Mouse (Mus musculus): ENCODE measurements around the gene Pde6c.

The Pde6c gene

DNA sequence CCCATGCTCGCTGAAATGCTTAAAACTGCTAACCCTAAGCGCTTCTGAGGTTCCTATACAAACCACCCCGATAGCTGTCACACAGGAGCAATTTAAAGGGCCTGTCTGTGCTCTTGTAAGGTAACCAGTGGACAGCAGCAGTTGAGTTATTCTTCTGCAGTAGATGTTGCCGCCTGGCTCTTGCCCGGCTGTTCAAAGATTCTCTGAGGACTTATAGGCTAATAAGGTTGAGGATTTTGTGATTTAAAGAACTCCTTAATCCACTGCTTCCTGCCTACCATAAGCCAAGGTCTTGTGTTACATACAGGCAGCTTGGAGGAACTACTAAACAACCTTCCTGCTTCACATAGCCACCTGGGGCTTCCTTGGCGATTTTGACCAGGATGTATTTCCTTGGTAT is at the start of gene Pde6c:
Pde6c (plus strand) TSS at position 301 of the 400 bp plus-strand sequence.
- DNase-seq (ENCODE audit: low spot score in 2 of 2) = no peak

DNA sequence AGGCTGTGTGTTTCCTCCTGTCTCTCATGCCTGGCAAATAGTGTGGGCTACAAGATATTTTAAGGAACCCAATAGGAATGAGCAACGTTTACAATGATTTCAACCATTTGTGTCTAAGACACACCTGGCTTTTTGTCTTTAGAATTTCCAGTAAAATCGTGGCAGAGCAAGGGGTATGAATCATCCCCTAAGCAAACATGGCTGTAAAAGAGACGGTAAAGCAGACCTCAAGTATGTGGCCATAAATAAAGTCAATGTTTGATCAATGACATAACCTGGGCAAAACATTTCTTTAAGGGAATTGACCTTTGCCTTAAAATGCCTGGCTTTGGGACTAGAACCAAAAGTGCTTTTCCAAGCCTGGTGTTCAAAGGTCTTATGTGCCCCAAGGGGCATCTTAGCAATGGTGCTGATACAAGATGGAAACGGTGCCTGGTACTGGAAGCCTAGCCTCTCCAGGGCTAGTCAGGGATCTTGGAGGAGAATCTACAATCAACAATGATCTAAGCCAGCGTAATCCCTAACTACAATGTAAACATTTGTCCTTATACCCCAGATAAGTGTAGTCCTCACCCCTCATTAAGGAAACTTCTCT is 49.6 kb upstream of the Pde6c start:
- no peak for DNase-seq (ENCODE audit: low spot score in 2 of 2)

DNA sequence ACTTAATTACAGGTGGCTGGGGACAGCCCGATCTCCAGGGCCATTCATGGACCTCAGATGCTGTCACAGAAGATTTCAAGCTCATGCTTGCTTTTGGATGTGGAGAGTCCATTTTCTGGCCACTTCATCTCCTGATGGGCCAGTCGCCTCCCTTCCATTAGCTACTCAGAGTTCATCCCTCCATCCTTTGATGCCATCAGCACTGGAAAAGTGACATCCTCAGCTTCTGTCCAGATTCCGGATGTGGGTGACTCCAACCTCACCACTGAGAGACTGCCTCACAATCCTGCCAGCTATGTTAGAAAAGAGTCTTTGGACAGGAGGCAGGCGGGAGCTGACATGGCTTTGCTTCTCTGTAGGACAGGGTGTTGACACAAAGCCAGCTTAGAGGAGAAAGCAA is 46.7 kb upstream of the Pde6c start:
- no peak for DNase-seq (ENCODE audit: low spot score in 2 of 2)

DNA sequence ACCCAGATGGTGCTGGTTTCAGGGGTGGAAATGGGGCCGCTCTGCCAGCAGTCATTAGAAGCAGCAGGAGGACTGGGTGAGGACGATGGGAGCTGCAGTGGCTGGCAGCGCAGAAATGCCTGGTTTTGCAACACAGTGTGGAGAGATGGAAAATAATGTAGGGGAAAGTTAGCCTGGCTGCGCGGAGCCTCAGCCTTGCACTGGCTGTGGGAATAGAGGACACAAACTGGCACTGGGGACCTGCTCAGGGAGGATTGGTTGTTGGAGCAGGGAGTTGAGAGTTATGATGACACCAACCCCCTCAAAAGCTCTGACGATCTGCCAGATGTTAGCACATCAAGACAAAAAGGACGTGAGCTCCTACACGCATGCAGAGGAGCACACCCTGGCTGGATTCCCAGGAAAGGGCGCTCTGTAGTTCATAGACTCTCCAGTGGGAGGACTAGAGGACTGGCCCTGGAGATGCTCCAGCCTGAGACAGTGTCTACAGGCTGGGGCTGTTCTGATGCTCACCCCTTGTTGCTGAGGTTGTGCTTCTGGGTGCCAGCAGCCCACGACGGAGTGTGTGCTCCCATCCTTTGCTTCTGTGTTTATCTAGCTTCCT is 45.5 kb upstream of the Pde6c start:
- DNase-seq (ENCODE audit: low spot score in 2 of 2) = peak; percentile 1 to 18

DNA sequence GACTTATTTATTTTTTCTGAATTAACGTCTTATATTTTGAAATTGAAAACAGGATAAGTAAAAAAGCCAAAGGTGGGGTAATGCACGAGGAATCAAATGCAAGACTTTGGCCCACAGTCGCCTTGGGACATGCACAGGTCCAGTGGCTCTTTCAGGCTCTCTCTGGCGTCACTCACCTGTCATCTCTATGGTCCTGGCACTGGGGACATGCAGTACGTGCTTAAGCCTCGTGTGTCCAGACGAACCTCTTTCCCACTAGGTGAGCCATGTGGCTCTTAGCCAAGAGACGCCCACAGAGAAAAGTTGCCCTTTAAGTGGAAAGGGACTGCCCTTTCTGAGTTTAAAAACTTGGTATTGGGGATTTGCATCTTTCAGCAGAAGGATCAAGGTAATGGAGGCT is 43.2 kb upstream of the Pde6c start:
- DNase-seq (ENCODE audit: low spot score in 2 of 2) = no peak

DNA sequence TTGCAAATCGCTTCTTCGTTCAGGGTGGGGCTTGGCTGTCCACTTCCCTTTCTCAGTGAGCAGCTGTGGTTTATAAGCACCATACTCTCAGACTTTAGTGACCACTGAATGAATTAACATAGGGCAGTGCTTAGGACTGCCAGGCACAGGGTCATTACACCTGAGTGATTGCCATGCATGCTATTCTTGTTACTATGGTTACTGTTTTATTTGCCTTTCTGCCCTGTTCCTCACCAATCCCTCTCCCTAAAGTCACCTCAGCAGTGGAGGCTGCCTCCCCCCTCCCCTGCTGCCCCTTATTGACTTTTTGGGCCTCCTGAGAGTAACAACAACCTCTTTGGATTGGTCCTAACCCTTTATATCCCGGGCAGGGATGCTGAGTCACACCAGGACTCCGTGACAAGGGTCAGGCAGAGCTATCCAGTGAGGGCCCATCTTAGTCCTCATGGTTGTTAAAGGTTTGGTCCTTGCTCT is 41.0 kb upstream of the Pde6c start:
- no peak for DNase-seq (ENCODE audit: low spot score in 2 of 2)

DNA sequence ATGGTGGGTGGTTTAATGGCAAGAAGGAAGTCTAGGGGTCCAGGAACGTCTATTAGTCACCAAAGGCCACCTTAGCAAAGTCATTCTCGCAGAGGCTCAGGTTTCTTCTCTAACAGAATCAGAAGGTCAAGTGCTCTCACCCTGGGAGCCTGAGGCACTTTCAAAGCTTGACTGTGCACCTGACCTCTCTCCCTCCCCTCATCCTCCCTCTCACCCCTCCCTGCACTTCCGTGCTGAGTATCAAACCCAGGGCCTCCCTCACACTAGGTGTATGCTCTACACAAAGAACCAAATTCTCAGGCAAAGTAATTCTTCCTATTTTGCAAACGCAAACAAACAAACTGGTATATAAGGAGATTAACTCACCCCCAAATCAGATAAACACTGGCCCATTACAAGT is 36.4 kb upstream of the Pde6c start:
- no peak for DNase-seq (ENCODE audit: low spot score in 2 of 2)

DNA sequence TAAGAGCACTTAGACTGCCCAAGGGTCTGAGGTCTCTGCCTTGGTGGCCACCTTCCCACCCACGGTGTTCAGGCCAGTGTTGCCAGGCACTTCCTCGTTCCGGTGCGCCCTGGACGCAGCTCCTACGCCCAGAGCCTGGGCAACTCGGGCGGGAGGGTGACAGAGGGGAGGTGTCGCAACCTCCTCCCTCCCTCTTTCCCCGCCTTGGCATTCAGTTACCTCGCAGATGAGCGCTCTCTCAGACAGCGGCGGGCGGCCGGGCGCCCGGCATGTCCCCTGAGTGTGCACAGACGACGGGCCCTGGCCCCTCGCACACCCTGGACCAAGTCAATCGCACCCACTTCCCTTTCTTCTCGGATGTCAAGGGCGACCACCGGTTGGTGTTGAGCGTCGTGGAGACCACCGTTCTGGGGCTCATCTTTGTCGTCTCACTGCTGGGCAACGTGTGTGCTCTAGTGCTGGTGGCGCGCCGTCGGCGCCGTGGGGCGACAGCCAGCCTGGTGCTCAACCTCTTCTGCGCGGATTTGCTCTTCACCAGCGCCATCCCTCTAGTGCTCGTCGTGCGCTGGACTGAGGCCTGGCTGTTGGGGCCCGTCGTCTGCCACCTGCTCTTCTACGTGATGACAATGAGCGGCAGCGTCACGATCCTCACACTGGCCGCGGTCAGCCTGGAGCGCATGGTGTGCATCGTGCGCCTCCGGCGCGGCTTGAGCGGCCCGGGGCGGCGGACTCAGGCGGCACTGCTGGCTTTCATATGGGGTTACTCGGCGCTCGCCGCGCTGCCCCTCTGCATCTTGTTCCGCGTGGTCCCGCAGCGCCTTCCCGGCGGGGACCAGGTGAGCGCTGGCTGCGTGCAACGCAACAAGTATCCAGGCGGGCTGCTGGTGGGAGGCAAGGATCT is 35.5 kb upstream of the Pde6c start, which contains the start of gene Ffar4:
Ffar4 (plus strand) TSS at position 214 of the 901 bp plus-strand sequence.
- DNase-seq (ENCODE audit: low spot score in 2 of 2) = no peak

DNA sequence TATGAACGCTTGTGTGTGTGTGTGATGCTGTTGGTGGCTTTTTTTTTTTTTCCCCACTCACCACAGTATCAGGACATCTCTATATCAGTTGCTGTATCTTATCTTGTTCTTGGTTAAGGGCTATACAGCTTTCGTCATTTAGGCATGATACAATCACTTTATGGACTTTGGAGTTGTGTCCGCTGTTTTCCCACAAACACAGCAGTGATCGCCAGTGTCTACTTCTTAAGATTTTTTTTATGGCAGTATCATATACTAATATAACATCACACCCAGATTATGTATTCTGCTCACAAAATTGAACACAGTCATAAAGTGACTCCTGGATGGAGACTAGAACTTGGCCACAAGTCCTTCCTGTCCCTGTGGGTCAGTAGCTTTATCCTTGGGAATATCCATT is 24.7 kb upstream of the Pde6c start:
- no peak for DNase-seq (ENCODE audit: low spot score in 2 of 2)

DNA sequence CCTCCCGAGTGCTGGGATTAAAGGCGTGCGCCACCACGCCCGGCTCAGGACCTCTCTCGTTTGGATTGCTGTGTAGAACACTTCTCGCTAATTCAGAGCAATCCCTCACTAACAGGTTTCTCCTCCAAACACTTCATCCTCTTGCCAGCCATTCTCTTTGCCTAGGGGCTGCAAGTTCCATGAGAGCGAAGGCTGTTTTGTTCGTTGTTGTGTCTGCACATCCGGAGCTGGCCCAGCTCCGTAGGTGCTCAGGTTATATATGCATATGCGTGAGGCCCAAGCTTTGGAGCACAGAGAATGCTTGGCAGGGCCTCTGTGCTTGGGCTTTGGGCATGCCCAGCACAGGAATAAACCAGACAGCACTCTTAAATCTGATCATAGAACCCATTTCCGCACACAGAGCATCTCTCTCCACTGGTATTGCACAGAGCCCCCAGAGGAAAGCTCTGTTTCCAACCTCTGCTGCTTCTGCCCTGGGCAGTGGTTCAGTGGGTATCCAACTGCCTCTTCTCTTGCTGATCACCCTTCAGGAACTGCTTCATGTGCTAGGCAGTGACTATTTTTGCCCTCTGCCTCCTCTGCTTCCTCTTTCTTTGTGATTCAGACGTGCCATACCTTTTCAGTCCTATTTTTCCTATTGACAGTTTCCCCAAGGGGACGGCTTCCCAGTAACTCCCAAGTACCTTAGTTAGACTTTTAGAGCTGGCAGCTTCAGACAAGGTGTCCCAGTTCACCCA is 22.9 kb upstream of the Pde6c start:
- no peak for DNase-seq (ENCODE audit: low spot score in 2 of 2)

DNA sequence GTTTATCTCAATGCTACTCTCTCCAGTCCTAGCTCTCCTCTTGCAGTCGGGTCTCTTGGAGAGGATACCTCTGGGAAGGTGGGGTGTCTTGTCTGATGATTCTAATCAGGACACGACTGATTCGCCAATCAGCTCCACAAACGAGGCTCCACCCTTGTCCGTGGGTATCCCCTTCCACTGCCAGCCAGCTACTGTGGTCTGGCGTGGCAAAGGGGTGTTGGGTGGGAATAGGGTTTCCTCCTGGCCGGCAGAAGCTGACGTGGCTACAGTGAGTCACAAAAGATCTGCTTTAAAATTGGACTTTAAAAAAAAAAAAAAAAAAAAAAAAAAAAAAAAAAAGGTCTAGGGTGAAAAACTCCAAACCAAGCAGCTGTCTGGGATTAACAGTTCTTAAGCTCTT is 21.5 kb upstream of the Pde6c start:
- DNase-seq (ENCODE audit: low spot score in 2 of 2) = no peak

DNA sequence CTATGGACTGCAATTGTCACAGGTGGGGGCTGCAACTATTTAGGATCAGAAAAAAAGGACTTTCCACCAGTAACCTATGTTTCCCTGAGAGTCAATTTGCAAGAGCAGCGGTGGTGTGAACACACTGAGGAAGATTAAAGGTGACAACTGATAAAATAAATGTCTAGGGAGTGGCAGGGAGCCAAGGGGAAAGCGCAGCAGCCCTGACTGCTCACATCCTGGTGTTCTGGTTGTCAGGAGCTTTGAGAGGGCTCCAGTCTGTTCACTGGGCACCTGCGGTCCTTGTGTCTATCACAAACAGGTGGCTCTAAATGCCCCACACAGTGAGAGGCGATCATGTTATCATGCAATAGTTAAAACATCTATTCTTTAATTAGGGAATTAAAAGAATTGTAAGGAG is 20.0 kb upstream of the Pde6c start:
- no peak for DNase-seq (ENCODE audit: low spot score in 2 of 2)

DNA sequence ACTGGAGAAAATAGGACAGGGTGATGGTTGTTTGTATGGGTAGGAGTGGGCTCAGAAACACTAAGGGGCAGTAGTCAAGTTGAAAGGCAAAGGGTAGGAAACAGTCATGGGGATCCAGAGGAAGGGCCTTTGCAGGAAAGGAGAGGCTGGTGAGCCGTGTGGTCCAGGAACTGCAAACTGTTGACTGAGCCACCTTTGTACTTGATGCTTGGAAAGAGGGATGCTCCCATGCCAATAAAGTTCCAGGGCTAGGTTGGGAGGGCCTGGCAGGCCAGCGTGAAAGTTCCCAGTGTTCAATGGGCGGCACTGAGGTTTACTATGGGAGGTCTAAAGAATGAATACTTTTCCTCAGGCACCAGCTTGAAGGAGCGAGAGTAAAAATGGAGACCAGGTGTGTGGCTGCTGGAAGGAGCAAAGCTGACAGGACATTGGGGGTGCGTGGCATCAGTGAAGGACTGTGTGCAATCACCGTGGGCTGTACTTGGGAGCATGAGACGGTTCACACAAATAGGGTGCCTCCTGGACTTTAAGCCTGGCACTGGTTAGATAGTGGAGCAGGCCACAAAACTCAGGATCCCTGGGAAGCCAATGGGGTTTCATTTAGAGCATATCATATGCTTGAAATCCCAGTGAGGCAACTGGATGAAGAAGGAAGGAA is 17.6 kb upstream of the Pde6c start:
- DNase-seq (ENCODE audit: low spot score in 2 of 2) = no peak

DNA sequence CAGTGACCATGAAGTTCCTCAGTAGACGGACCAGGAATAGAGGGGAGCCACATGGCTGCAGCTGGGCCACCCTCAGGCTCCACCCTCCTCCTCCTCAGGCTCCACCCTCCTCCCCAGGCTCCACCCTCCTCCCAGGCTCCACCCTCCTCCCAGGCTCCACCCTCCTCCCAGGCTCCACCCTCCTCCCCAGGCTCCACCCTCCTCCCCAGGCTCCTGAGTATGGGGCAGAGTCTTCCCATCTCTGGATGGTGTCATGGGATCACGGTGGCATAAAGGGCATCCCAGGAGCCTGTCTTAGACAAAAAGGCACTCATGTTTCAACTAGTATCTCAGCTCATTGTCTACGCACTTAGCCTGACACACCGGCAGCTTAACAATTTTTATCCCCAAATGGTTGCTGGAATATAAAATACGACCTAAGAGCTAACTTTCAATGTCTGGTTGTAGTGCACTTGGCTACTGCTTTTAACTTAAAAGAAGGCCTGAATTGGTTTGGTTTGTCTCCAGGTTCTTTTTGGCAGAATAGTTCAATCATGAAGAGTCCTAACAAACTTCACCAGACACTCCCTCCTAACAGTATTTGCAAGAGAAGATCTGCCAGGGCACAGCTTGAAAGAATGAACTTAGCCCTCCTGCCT is 12.3 kb upstream of the Pde6c start:
- no peak for DNase-seq (ENCODE audit: low spot score in 2 of 2)

DNA sequence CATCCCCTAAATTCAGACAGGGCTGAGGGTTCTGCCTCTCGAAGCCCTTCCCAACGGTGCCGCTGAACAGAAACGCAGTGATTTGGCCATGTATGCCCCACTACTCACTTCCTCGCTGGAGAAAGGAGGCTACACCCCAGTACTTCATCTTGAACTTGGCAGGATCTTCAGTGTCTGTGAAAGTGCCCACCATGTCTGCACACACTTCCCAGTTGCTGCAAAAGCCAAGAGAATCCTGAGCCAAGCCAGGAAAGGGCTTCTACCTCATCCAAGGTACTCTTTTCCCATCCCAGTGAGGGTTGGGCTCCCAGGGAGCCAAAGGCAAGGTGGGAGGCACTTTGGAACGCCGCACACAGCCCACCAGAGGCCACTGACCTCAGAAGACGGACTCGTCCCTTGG is 8.7 kb upstream of the Pde6c start:
- no peak for DNase-seq (ENCODE audit: low spot score in 2 of 2)

DNA sequence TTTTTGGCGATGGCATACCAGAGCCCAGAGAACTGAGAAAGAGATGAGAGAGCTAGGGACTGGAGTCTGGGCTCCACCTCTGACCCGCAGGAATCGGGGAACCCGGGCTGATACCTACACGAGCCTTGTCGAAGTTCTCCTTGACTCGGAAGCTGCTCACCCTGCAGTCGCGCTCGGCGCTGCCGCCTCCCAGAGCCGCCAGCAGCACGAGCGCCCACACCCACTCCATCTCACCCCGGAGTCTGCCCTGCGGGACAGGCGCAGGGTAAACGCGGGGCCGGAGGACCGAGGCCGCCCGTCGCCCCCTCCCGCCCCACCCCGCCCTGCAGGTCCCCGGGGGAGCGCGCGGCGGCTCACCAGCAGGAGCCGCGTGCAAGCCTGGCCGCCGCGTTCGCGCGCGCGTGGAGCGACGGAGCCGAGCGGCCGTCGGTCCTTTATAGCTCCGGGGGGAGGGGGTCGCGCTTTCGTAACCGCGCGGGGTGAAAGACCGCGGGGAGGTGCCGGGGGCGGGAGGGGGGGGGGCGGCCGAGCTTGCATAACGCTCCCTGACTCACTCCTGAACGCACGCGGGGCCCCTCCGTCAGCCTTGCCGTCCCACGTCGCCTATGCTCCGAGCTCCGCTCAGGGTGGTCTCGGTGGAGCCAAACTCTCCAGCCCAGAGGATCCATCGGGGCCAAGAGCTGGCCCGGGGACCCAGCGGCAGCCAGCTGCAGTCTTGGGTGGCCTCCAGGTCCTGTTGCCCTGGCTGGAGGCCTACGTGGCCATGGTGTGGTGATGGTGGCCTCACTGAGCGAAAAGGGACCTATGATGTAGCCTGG is 8.0 kb upstream of the Pde6c start:
- no peak for DNase-seq (ENCODE audit: low spot score in 2 of 2)

DNA sequence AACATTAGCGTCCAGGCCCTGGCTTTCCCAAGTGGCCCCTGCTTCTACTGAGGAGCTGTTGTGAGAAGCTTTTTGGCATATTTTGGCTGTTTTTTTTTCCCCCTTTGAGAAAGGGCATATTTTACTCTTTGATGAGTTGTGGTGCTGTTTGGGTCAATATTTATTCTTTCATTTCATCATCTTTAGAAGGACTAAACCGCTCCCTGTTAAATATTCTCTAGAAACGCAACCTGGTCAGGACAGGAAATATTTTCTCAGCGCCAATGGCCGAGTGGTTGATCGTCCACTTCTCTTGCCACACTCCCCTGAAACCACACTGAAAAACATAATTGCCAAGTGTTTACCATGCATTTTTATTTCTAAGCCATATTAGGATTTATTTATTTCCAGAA is 7.4 kb upstream of the Pde6c start, which contains the start of gene Rbp4:
Rbp4 (minus strand) TSS at position 63 of the 392 bp plus-strand sequence.
- no peak for DNase-seq (ENCODE audit: low spot score in 2 of 2)

DNA sequence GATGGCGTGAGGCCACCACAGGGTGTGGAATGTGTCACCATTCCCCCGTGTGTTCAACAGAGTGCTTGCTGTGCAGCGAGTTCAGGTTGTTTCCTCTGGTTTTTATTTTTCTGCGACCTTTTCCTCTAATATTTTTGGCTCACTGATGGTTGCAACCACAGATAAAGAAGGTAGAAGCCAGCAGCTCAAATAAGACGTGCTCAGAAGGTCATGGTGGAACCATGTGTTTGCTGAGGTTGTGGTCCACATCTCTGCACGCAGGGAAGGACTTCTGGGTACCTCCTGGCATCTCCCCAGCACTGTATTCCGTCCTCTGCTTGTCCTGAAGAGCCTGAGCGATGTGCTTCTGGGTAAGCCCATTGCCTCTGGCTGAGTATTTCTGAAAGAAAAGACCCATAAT is 5.9 kb upstream of the Pde6c start:
- DNase-seq (ENCODE audit: low spot score in 2 of 2) = no peak

DNA sequence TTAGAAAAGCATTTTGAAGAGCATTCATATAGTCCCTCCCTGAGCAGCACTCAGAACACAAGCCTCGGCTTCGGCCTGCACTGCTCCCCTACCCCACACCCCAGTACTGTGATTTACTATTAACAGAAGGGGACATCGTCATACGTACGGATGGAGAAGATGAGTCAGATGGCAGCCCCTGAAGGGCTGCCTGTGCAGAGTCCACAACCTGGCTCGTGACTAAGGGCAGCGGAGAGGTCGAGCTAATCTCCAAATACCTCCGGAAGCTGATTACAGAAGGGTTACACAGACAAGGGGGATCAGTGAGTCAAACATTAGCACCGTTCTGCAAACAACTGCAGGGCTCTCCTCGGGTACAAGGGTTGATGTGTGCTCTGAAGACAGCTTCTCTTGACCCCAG is 1.4 kb downstream of the Pde6c start:
- no peak for DNase-seq (ENCODE audit: low spot score in 2 of 2)

DNA sequence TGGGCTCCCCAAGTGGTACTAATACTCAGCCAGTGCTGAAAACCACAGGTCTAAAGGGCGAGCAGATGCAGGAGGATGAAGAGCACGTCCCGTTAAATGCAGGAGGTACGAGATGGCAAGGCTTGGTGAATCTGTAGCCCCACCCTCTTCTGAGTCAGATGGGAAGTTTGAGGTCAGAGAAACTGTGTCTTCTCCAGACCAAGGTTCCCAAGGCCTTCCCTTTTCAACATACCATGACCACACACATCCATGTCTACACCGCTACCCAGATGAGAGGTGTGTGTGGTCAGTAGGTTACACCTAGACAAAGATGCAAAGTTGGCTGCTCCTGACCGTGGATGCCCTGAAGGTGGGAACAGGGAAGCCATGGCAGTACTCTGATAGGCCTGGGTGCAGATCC is 2.2 kb downstream of the Pde6c start:
- no peak for DNase-seq (ENCODE audit: low spot score in 2 of 2)

Measured in left cerebral cortex, adult 9 months (tissue).